Mouse (Mus musculus) spleen, adult 2 months (tissue): ENCODE data around the gene Adap2. TPM values are rescaled to one million over a fixed set of nuclear protein-coding genes. Genes with fewer than 3 reads are reported as not detected.

Experiments
- DNase-seq, 2 experiments: peaks; one replicate each; pipeline versions ENCODE4 v3.0.0 to v3.0.0-alpha.2; 2012 to 2021; ENCODE audit warnings: low spot score in 2 of 2, low read depth in 1 of 2
- H3K27ac ChIP-seq: fragments of 200-500 bp; 2 replicates; pipeline ENCODE4 v1.5.1; 2012; ENCODE audit warnings: low read length, inconsistent platforms; ENCODE audit not compliant: insufficient read depth
- H3K27me3 ChIP-seq: fragments of 200-500 bp; 2 replicates; pipeline ENCODE4 v1.6.1; 2012; ENCODE audit warnings: mild to moderate bottlenecking, moderate library complexity, low read length, inconsistent platforms; ENCODE audit not compliant: control insufficient read depth, insufficient read depth
- H3K36me3 ChIP-seq: fragments of 200-500 bp; 2 replicates; pipeline ENCODE4 v1.6.1; 2012; ENCODE audit warnings: mild to moderate bottlenecking, low read length, inconsistent platforms; ENCODE audit not compliant: control insufficient read depth, insufficient read depth
- H3K4me1 ChIP-seq: fragments of 200-500 bp; 2 replicates; pipeline ENCODE4 v1.6.1; 2011; ENCODE audit warnings: inconsistent platforms; ENCODE audit not compliant: control insufficient read depth, insufficient read depth, insufficient read length
- H3K4me3 ChIP-seq: fragments of 200-500 bp; 2 replicates; pipeline ENCODE4 v1.5.1; 2011; ENCODE audit warnings: mild to moderate bottlenecking, inconsistent platforms; ENCODE audit not compliant: insufficient read depth, insufficient read length; ENCODE audit errors: extremely low read depth
- CTCF ChIP-seq: fragments of 200-500 bp; IDR thresholded peaks from 2 replicates; pipeline ENCODE4 v1.5.1; 2011; ENCODE audit warnings: mild to moderate bottlenecking, inconsistent platforms; ENCODE audit not compliant: insufficient read depth, insufficient read length, insufficient replicate concordance; ENCODE audit errors: extremely low read depth
- POLR2A ChIP-seq: fragments of 200-500 bp; IDR thresholded peaks from 2 replicates; pipeline ENCODE4 v1.6.1; 2011; ENCODE audit warnings: low read depth, low read length, inconsistent platforms
- WGBS: fragments of 180-500 bp; shearing (Covaris S2); methylation state at CpG from one replicate; pipeline ENCODE4 v1.1.7; 2018; 5-methylcytosine and 5-hydroxymethylcytosine counted together
- polyA plus RNA-seq: library from polyadenylated mRNA; depleted of rRNA; stranded (reverse); fragments of >200 nt; gene quantifications from 2 replicates; pipeline ENCODE4 v1.2.3, GENCODE M21; 2012; rRNA removed

Gene Adap2
- polyA plus RNA-seq, 1 experiment, result 16.4 TPM

DNA sequence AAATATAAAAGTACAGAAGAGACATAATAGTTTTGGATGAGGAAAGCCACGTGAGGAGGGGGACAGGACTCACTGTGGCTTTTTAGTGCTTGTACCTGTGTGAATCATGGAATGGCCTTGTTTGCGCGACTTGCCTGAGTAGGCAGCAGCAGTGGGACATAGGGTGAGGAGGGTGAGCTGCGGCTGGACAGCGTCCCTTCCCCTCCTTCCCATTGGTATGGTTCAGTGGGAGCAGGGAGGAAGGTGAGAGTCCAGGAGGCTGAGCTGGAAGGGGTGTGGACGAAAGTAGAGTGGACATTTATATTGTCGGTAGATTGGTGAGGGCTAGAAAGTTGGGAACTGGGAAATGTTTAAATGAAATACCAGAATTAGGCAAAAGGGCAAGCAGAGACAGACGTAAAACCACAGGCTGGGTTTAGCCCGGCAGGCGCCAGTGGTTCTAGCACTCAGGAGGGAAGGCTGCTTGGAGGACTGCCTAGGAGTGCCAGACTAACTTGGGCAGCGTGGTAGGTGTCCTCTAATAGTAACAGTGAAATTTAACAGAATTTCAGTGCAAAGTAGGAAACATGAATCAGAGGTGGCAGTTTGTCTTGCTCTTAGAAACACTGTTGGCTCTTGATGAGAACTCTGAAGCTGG is 64.9 kb downstream of the Adap2 start:
- no peak for DNase-seq
- H3K4me1 ChIP-seq, result no peaks in the 10 kb centered on the region
- H3K36me3 ChIP-seq, result peaks cover 4% of the 10 kb centered on the region
- WGBS, result 86% methylated on average over 11 of the region's 11 CpGs
- H3K27me3 ChIP-seq, result no peaks in the 10 kb centered on the region
- no peak overlapping the region for H3K27ac ChIP-seq
- no peak overlapping the region for H3K4me3 ChIP-seq
- no peak for TF ChIP-seq POLR2A
- TF ChIP-seq CTCF, result no peak

Other genes with a start within 250 kb of the Adap2 start
- gene Utp6, start 191.7 kb upstream of the Adap2 start, polyA plus RNA-seq, result 2.6 and 2.7 TPM in 2 replicates
- 3.6 and 4.7 TPM in 2 replicates for gene Suz12, start 161.0 kb upstream of the Adap2 start, polyA plus RNA-seq
- gene Crlf3, start 73.1 kb upstream of the Adap2 start, polyA plus RNA-seq, result 49.7 and 52.2 TPM in 2 replicates
- 0.60 and 0.62 TPM in 2 replicates for gene Atad5, start 64.7 kb upstream of the Adap2 start, polyA plus RNA-seq
- gene Tefm, start 11.9 kb upstream of the Adap2 start, polyA plus RNA-seq, result 1.9 and 2.2 TPM in 2 replicates
- 7.3 and 10.0 TPM in 2 replicates for gene Rnf135, start 29.7 kb downstream of the Adap2 start, polyA plus RNA-seq
- gene Rhot1, start 54.9 kb downstream of the Adap2 start, polyA plus RNA-seq, result 4.0 and 5.4 TPM in 2 replicates
- gene Rhbdl3, start 146.8 kb downstream of the Adap2 start, polyA plus RNA-seq, result 2.2 and 2.9 TPM in 2 replicates
- gene 5730455P16Rik, start 223.9 kb downstream of the Adap2 start, polyA plus RNA-seq, result 3.5 and 4.7 TPM in 2 replicates
- 64.0 and 67.3 TPM in 2 replicates for gene Zfp207, start 229.2 kb downstream of the Adap2 start, polyA plus RNA-seq